Mouse (Mus musculus) thymus, postnatal 0 days (tissue): Measurements from ENCODE around the gene Tardbp. TPM values are rescaled to one million over a fixed set of nuclear protein-coding genes. Genes with fewer than 3 reads are reported as not detected.

Experiments
- DNase-seq: peaks from one replicate; pipeline ENCODE4 v3.0.0-alpha.2; 2015; ENCODE audit warnings: low spot score
- polyA plus RNA-seq: library from polyadenylated mRNA; unstranded; fragments of >200 nt; fragmentation: Nextera tagmentation; extraction: Ambion mirVana; gene quantifications from 2 replicates; pipeline ENCODE4 v1.2.1, GENCODE M21; 2015

The Tardbp gene
- 330 and 343 TPM in 2 replicates for polyA plus RNA-seq

GRCm38 (mm10) chr4:148626623-148627185, at the start of gene Tardbp:
Gene Tardbp, minus strand, starts transcription at chr4:148627019.
- peak; percentile 96 for DNase-seq

GRCm38 (mm10) chr4:148676188-148676960, 49.6 kb upstream of the Tardbp start:
- DNase-seq = no peak

- no peak for DNase-seq
Measured at GRCm38 (mm10) chr4:148675043-148675442, 48.2 kb upstream of the Tardbp start.

GRCm38 (mm10) chr4:148671230-148671947, 44.6 kb upstream of the Tardbp start:
- DNase-seq = no peak

- no peak for DNase-seq
Measured at GRCm38 (mm10) chr4:148667006-148667755, 40.4 kb upstream of the Tardbp start.

- no peak for DNase-seq
Measured at GRCm38 (mm10) chr4:148664021-148664420, 37.2 kb upstream of the Tardbp start.

GRCm38 (mm10) chr4:148663326-148663725, 36.5 kb upstream of the Tardbp start:
- no peak for DNase-seq

DNA sequence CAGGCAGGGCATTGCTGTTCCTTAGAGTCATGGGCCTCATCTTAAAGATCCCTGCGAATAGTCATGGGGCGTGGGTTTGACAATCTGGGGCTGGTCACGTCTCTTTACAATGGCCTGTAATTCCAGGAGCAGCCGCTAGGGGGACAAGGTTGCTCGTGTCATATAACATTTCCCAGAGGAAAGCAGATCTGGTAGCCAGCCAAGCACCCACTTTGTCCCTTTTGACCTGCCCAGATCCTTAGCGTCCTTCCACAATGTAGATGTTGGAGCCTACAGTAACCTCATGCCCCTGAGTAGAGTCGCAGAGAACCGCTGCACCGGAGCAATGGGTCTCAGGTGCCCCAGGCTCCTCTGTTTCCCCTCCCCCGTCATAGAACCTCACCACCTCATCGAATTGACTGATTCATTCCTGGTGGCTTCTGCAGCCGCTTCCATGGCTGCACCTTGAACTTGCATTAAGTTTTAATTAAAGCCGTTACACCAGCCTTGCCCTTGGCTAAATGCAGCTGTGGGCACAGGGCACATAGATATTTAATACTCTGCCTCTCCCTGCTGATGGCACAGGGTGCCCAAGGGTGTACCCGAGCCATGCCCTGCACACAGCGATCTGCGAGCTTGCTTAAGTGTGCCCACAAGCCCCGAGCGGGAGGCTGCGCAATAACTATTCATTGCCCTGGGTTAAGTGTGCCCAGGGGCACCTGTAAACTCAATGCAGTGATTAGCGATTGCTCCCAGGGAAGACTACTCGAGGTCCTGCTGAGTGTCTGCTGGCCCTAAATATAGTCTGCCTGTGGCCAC, 35.5 kb upstream of the Tardbp start:
- DNase-seq = peak; percentile 73

DNA sequence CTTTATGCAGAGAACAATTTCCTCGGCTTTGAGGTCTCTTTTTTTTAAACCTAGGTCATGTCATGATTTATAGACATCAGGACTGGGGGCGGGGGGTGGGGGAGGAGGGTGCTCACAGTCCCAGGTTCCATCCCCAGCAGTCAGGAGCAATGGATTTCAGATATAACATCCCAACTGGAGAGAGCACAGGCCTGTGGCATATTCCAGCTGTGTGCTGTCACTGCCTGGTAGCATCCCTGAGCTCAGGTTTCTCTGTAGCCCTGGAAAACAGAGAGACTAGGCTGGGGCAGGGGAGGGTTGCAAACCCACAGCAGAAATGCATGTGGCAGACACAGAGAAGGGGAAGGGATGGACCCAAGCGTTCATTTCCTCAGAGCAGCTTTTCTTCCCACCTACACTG, 33.4 kb upstream of the Tardbp start:
- DNase-seq = no peak

GRCm38 (mm10) chr4:148657776-148658175, 31.0 kb upstream of the Tardbp start:
- peak; percentile 91 for DNase-seq

GRCm38 (mm10) chr4:148656691-148657258, 30.0 kb upstream of the Tardbp start:
- peak; percentile 75 for DNase-seq

DNA sequence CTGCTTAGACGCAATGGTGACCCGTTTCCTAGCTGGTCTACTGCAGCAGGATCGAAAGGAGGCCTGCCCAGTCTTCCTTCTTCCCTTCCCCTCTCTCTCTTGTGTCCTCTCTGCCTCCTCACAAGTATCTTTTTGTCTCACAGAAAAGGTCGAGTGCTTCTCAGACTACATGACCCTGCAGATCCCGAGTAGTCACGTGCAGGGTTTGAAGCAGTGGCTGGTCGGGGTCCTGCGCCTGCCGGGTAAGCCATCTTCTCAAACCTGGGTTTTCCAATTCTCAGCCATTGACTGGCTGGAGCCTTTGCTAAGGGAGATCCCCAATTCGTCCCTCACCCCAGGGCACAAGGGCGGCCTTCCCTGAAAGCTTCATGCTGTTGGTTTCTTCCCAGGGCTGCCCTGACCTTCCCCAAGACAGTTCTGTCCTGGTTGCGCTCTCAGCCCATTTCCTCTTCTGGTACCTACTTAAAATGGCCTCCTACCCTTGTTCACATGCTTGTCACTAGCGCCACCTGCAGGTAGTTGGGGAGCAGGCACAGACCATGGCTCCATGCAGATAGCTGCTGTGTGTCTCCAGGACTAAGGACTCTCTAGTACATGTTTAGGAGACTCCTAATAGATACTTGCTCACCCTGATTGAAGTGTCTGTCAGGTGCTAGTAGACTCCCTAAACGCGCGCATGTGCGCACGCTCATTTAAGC, 28.0 kb upstream of the Tardbp start:
- DNase-seq = peak; percentile 75

GRCm38 (mm10) chr4:148651045-148651444, 24.2 kb upstream of the Tardbp start:
- no peak for DNase-seq

DNA sequence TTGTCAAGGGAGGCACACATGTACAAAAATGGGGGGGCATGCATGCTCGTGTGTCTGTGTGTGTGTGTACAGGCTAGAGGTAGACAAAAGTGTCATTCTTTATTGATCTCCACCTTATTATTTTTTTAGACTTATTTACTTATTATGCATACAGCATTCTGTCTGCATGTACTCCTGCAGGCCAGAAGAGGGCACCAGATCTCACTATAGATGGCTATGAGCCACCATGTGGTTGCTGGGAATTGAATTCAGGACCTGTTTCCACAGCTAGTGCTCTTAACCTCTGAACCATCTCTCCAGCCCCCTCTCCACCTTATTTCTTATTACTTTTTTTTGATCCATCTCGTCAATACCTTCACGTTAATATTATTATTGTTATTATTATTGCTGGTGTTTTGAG, 22.5 kb upstream of the Tardbp start:
- DNase-seq = no peak

- no peak for DNase-seq
Measured at GRCm38 (mm10) chr4:148646616-148647015, 19.8 kb upstream of the Tardbp start.

DNA sequence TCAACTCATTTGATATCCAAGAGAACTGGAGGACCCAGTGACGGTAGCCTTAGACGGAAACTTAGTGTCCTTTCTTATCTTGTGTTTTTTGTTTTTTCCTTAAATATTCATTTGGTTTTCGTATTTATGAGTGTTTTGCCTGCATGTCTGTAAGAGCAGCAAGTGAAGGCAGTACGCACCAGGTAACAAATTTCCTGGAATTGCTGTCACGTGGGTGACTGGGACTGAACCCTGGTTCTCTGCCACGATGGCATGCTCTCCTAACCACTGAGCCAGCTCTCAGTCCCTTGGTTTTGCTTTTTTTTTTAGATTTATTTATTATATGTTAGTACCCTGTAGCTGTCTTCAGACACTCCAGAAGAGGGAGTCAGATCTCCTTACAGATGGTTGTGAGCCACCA, 18.1 kb upstream of the Tardbp start:
- DNase-seq = no peak

- peak; percentile 89 for DNase-seq
Measured at GRCm38 (mm10) chr4:148644157-148644511, 17.3 kb upstream of the Tardbp start.

DNA sequence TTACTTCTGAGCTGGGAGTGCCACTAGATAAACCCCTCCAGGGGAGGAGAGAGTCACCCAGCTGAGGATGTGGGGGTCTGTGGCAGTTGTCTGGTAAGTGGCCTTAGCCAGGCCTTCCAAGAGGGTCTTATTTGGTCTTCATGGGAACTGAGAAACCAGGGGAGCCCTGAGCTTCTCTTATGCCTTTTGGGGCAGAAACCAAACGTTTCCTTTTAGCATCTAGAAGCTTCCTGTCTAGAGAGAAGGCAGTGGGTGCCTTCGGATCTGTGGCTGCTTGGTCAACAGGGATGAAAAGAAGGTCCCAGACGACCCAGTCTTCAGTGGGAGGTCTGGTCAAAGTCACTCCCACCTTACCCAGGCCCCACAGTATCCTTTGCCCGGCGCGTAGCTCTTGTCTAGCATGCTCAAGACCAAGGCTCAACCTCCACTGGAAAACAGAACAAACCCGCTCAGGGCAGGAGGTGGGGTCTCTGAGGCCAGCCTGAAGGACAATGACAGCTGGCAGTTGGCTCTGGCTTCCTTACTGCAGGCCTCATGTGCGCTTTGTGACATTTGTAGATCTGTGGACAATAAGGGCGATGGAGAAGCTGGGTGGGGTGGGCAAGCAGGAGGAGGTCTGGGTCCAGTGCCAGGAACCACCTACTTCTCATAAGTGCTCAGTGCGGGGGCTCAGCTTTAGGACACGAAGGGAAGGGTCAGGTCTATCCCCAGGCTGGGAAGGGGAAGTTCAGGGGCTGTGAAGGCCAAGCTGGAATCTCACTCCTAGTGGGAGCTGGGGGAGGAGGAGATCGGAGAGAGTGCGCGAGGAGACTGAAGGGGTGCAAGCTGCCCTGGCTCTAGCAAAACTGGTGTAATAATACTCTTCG, 16.7 kb upstream of the Tardbp start, which contains the start of gene Gm572:
Gene Gm572 (plus strand): TSS at position 27 of the 866 bp plus-strand sequence.
- peak; percentile 53 for DNase-seq

DNA sequence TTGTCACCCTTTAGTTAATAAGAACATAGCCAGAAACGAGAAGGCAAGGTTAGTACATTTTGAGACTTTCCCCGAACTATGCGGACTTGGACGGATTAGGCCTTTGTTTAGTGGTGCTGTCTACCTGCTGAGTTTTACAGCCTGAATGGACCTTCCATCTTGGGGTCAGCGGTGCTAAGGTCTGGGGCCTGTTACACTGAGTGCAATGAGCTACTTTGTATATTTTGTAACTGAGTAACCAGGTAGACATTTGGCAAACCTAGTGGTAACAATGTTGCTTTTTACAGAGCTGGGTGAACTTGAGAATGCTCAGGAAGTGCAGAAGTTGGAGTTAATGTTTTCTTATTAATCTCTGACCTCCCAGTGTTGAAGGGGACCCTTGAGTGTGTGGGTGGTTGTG, 14.3 kb upstream of the Tardbp start:
- DNase-seq = no peak
